Mouse (Mus musculus) megakaryocyte, embryonic 14.5 days (primary cell): ENCODE data around the gene Rap2b. TPM values are rescaled to one million over a fixed set of nuclear protein-coding genes. Genes with fewer than 3 reads are reported as not detected.
A peak's percentile ranks its signal among the peaks of the same experiment; 100 is the strongest.

Experiments
- H3K27me3 ChIP-seq: replicated peaks from 2 replicates; pipeline ENCODE3; 2012; ENCODE audit warnings: inconsistent platforms
- H3K36me3 ChIP-seq: replicated peaks from 2 replicates; pipeline ENCODE3; 2012; ENCODE audit warnings: low read length, inconsistent platforms, mixed read lengths
- H3K4me1 ChIP-seq: 2 replicates; pipeline ENCODE4 v1.6.1; 2012; ENCODE audit warnings: inconsistent platforms
- H3K4me3 ChIP-seq: replicated peaks from 2 replicates; pipeline ENCODE3; 2012; ENCODE audit warnings: moderate library complexity, mild to moderate bottlenecking, inconsistent platforms
- H3K9me3 ChIP-seq: 2 replicates; pipeline ENCODE4 v1.6.1; 2012; ENCODE audit warnings: inconsistent platforms
- FLI1 ChIP-seq: IDR thresholded peaks from 2 replicates; pipeline ENCODE4 v1.6.1; 2012; ENCODE audit warnings: low read length, inconsistent platforms, mixed read lengths
- GATA1 ChIP-seq: IDR thresholded peaks from 3 replicates; pipeline ENCODE4 v1.6.1; 2012; ENCODE audit warnings: mixed read lengths, low read length, inconsistent platforms, borderline replicate concordance
- polyA plus RNA-seq: library from polyadenylated mRNA; stranded (reverse); fragments of >175 nt; gene quantifications from 2 replicates; pipeline ENCODE4 v1.2.3, GENCODE M21; 2012; ENCODE audit warnings: low replicate concordance; ENCODE audit not compliant: insufficient read depth

The Rap2b gene
- polyA plus RNA-seq, 1 experiment = 18.4 TPM

DNA sequence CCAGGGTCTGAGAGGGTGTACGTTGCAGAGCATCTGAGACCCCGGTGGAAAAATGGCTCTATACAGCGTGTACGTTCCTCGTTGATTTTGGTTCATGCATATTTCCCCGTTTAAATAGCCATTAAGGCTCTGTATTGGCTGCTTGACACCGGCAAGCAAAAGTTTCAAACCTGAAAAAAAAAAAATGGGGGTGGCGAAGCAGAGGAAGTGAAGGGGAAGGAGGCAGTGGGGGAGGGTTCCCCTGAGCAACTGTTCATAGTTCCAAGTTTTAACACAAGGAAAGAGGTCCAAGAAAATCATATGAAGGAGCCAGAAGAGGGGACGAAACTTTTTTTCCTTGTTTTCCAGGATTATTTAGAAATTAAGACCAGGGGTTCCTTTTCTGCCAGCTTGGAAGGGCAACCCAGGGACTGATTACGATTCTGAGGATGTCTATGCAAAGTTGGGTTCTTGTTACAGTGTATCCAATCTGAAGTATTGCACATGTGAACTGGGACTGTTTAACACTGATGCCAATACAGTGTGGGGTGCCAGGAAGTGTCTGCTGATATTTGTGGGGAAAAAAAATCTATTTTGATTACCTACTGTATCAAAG lies 4.4 kb downstream of the Rap2b start, which contains the start of gene B430305J03Rik:
TSS of gene B430305J03Rik (minus strand) at position 173 of the 595 bp plus-strand sequence.
- TF ChIP-seq FLI1 (no peak), GATA1 (no peak)
- no peaks in the 10 kb centered on the region for H3K9me3 ChIP-seq
- no peaks in the 10 kb centered on the region for H3K27me3 ChIP-seq
- H3K4me1 ChIP-seq = peaks cover 49% of the 10 kb centered on the region
- peak within 1 kb of the TSS; percentile 93 for H3K4me3 ChIP-seq
- H3K36me3 ChIP-seq = peaks cover 36% of the 10 kb centered on the region

GRCm38 (mm10) chr3:61368446-61368845 lies 7.0 kb downstream of the Rap2b start:
- H3K4me3 ChIP-seq = peak overlapping the region; percentile 93
- TF ChIP-seq FLI1 (no peak), GATA1 (no peak)
- H3K9me3 ChIP-seq = no peaks in the 10 kb centered on the region
- no peaks in the 10 kb centered on the region for H3K27me3 ChIP-seq
- peaks cover 45% of the 10 kb centered on the region for H3K36me3 ChIP-seq
- peaks cover 43% of the 10 kb centered on the region for H3K4me1 ChIP-seq

- Histone ChIP-seq H3K36me3 (peaks cover 13% of the 10 kb centered on the region), H3K9me3 (no peaks in the 10 kb centered on the region), H3K4me1 (peaks cover 22% of the 10 kb centered on the region), H3K4me3 (no peak overlapping the region), H3K27me3 (no peaks in the 10 kb centered on the region)
- TF ChIP-seq GATA1 (no peak), FLI1 (no peak)
Observed at GRCm38 (mm10) chr3:61376001-61376400, 14.6 kb downstream of the Rap2b start.

GRCm38 (mm10) chr3:61386368-61386767 lies 24.9 kb downstream of the Rap2b start:
- no peaks in the 10 kb centered on the region for H3K27me3 ChIP-seq
- H3K4me3 ChIP-seq = no peak overlapping the region
- H3K9me3 ChIP-seq = no peaks in the 10 kb centered on the region
- TF ChIP-seq FLI1 (no peak), GATA1 (no peak)
- no peaks in the 10 kb centered on the region for H3K36me3 ChIP-seq
- H3K4me1 ChIP-seq = peaks cover 37% of the 10 kb centered on the region

- H3K4me3 ChIP-seq = no peak overlapping the region
- no peaks in the 10 kb centered on the region for H3K27me3 ChIP-seq
- no peaks in the 10 kb centered on the region for H3K9me3 ChIP-seq
- no peaks in the 10 kb centered on the region for H3K36me3 ChIP-seq
- TF ChIP-seq FLI1 (no peak), GATA1 (no peak)
- H3K4me1 ChIP-seq = peaks cover 63% of the 10 kb centered on the region
Observed at GRCm38 (mm10) chr3:61391564-61391963, 30.1 kb downstream of the Rap2b start.

DNA sequence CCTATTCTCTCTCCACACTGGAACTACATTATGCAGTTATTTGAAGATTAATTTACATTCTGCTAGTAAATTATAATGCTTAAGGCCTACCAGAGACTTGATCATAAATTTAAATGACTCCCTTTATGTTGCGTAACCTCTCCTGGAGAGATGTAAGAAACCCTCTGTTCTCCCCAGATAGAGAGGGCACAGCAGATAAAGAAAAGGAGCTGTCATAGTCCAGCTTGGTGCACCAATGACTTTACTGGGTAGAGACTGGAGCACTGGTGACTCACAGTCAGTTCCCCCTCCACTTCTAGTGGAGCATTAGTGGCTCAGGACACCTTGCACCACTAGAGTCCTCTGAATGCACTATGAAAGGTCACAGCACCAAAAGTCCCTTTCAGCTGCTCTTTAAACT lies 31.4 kb downstream of the Rap2b start:
- Histone ChIP-seq H3K9me3 (no peaks in the 10 kb centered on the region), H3K4me1 (peaks cover 65% of the 10 kb centered on the region), H3K4me3 (peak overlapping the region; percentile 50), H3K36me3 (no peaks in the 10 kb centered on the region), H3K27me3 (no peaks in the 10 kb centered on the region)
- TF ChIP-seq FLI1 = no peak
- TF ChIP-seq GATA1 = no peak

DNA sequence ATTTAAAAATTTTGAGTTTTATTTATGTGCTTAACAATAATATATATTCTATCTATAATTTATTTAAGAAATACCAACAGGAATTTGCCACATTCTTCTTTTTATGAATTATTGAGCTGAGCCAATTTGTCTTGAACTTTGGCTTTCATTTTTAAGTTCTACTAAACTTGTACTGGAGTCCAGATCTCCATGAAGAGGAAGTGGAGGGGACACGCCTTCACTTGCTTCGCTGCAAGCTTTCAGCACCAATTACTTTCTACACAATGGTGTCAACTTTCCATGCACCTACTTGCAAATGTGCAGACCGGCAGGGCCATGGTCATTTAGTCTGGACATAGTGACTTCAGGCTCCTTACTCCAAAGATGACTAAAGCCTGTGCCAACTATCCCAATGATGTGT lies 32.1 kb downstream of the Rap2b start:
- peaks cover 65% of the 10 kb centered on the region for H3K4me1 ChIP-seq

DNA sequence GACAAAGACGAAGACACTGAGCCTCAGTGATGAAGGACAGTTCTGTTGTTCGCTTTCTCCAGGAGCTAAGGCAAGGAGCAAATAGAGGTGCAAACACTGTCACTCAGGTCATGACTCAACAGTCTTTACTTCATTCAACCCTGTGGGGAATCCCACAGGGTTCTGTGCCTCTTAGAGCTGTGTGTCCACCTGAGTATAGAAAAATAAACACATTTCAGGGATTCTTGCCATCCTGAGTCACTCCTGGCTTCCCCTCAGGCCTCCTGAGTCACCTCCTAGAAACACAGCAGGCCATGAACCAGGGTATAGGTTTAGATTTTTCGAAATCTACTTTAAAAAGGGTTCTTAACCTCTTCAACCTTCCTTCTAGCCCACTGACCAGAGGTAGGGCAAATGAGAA lies 33.9 kb downstream of the Rap2b start:
- H3K27me3 ChIP-seq = no peaks in the 10 kb centered on the region
- H3K4me3 ChIP-seq = no peak overlapping the region
- no peaks in the 10 kb centered on the region for H3K9me3 ChIP-seq
- TF ChIP-seq GATA1 = no peak
- TF ChIP-seq FLI1 = no peak
- no peaks in the 10 kb centered on the region for H3K36me3 ChIP-seq
- H3K4me1 ChIP-seq = peaks cover 57% of the 10 kb centered on the region

More for the DNA sequence above, 32.1 kb downstream of the Rap2b start:
- TF ChIP-seq GATA1 (no peak), FLI1 (no peak)
- Histone ChIP-seq H3K36me3 (no peaks in the 10 kb centered on the region), H3K4me3 (peak overlapping the region; percentile 28), H3K9me3 (no peaks in the 10 kb centered on the region), H3K27me3 (no peaks in the 10 kb centered on the region)

GRCm38 (mm10) chr3:61396728-61397127 lies 35.3 kb downstream of the Rap2b start:
- no peaks in the 10 kb centered on the region for H3K9me3 ChIP-seq
- peaks cover 50% of the 10 kb centered on the region for H3K4me1 ChIP-seq
- TF ChIP-seq GATA1 (no peak), FLI1 (no peak)
- no peak overlapping the region for H3K4me3 ChIP-seq
- H3K27me3 ChIP-seq = no peaks in the 10 kb centered on the region
- H3K36me3 ChIP-seq = no peaks in the 10 kb centered on the region

DNA sequence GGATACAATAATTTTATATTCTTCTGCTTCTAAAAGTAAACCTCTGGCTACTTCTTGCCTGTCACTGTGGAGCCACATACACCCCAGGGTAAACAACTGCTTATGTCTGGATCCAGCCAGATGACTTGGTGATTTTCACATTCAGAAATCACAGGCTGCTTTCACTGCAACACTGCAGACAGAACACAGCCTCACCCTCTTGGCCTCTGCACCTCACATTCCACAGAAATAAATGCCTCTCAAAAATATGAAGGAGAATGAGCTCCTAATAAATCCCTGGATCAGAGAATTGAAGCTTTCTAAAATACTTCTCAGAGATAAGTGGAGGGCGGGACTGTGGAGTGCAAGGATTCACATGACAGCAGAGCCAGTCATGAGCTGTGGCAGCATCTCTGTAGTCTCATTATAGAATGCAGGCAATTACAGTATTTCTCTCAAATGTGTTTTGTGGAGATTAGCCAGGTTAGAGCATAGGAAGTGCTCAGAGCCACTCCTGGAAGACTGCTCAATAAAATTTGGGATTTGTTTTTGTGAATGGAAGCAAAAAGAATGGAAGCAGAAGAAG lies 39.5 kb downstream of the Rap2b start:
- TF ChIP-seq GATA1 (no peak), FLI1 (no peak)
- H3K36me3 ChIP-seq = no peaks in the 10 kb centered on the region

DNA sequence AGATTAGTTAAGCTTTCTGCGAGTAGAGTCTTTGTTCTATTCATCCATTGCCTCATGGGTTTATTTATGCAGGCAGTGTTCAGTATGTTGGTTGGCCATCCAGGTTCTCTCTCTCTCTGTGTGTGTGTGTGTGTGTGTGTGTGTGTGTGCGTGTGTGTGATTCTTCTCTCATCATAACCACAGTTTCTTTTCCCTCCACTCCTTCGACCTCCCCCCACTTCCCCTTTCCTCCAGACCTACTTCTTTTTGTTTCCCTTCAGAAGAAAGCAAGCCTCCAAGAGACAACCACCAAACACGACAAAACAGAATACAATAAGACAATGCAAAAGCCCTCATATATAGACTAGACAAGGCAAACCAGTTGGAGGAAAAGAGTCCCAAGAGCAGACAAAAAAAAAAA lies 45.5 kb downstream of the Rap2b start:
- H3K27me3 ChIP-seq = no peaks in the 10 kb centered on the region
- peaks cover 84% of the 10 kb centered on the region for H3K4me1 ChIP-seq
- H3K9me3 ChIP-seq = no peaks in the 10 kb centered on the region
- H3K4me3 ChIP-seq = no peak overlapping the region
- TF ChIP-seq GATA1 (no peak), FLI1 (no peak)
- H3K36me3 ChIP-seq = peaks cover 3% of the 10 kb centered on the region

More for the DNA sequence above, 39.5 kb downstream of the Rap2b start:
- H3K4me1 ChIP-seq = peaks cover 54% of the 10 kb centered on the region
- H3K27me3 ChIP-seq = no peaks in the 10 kb centered on the region
- H3K4me3 ChIP-seq = no peak overlapping the region
- H3K9me3 ChIP-seq = no peaks in the 10 kb centered on the region
